Mouse (Mus musculus) forebrain, embryonic 14.5 days (tissue): ENCODE results near the gene Zan. TPM values are rescaled to one million over a fixed set of nuclear protein-coding genes. Genes with fewer than 3 reads are reported as not detected.

Experiments used
- polyA plus RNA-seq: library from polyadenylated mRNA; unstranded; fragments of >200 nt; fragmentation: Nextera tagmentation; extraction: Ambion mirVana; gene quantifications from 2 replicates; pipeline ENCODE4 v1.2.1, GENCODE M21; 2014

The Zan gene
- polyA plus RNA-seq, 1 experiment from 2014 or later: 0.04 TPM

Other genes with a start within 250 kb of the Zan start
- gene Ache, start 189.5 kb downstream of the Zan start, polyA plus RNA-seq: 6.9 and 10.9 TPM in 2 replicates
- gene Ufsp1, start 182.4 kb downstream of the Zan start, polyA plus RNA-seq: 9.8 and 10.3 TPM in 2 replicates
- gene Srrt, start 169.4 kb downstream of the Zan start, polyA plus RNA-seq: 78.9 and 95.2 TPM in 2 replicates
- 18.2 and 18.4 TPM in 2 replicates for gene Trip6, start 162.7 kb downstream of the Zan start, polyA plus RNA-seq
- 6.2 and 9.9 TPM in 2 replicates for gene Slc12a9, start 143.5 kb downstream of the Zan start, polyA plus RNA-seq
- 6.2 and 8.0 TPM in 2 replicates for gene Ephb4, start 127.0 kb downstream of the Zan start, polyA plus RNA-seq
- 81.2 and 98.0 TPM in 2 replicates for gene Pop7, start 25.5 kb upstream of the Zan start, polyA plus RNA-seq
- 11.5 and 13.0 TPM in 2 replicates for gene Gigyf1, start 41.5 kb upstream of the Zan start, polyA plus RNA-seq
- gene Epo, start 56.2 kb upstream of the Zan start, polyA plus RNA-seq: not detected in 2 replicates
- gene Gnb2, start 56.4 kb upstream of the Zan start, polyA plus RNA-seq: 598 and 644 TPM in 2 replicates
- gene Actl6b, start 76.5 kb upstream of the Zan start, polyA plus RNA-seq: 184 and 201 TPM in 2 replicates
- gene Tfr2, start 92.8 kb upstream of the Zan start, polyA plus RNA-seq: 1.8 and 1.9 TPM in 2 replicates
- gene Mospd3, start 124.0 kb upstream of the Zan start, polyA plus RNA-seq: 44.4 and 58.4 TPM in 2 replicates
- 10.5 and 12.3 TPM in 2 replicates for gene Pcolce, start 136.7 kb upstream of the Zan start, polyA plus RNA-seq
- 0.10 TPM in 1 of 2 replicates, not detected in the other for gene Fbxo24, start 151.9 kb upstream of the Zan start, polyA plus RNA-seq
- gene Lrch4, start 152.1 kb upstream of the Zan start, polyA plus RNA-seq: 12.3 and 12.4 TPM in 2 replicates
- 4.6 and 6.6 TPM in 2 replicates for gene Gm20605, start 152.1 kb upstream of the Zan start, polyA plus RNA-seq
- 1.5 and 4.6 TPM in 2 replicates for gene Sap25, start 164.3 kb upstream of the Zan start, polyA plus RNA-seq
- not detected in 2 replicates for gene Irs3, start 168.7 kb upstream of the Zan start, polyA plus RNA-seq
- gene Agfg2, start 207.7 kb upstream of the Zan start, polyA plus RNA-seq: 10.4 and 11.8 TPM in 2 replicates